Comparison of ENCODE assay signal across 31 mouse cellular contexts in genomic region chr14:8229367-8230019, GRCm38 (mm10). TPM values are rescaled to one million over a fixed set of nuclear protein-coding genes. Genes with fewer than 3 reads are reported as not detected.
A peak's percentile ranks its signal among the peaks of the same experiment; 100 is the strongest.
DNase-seq lines count a peak whose midpoint lies in the region; ATAC-seq and TF ChIP-seq lines count a peak whose summit lies in the region.
"Had no signal": no experiment of that assay in that cellular context is flagged by ENCODE, and none has a peak within 500 bp of the region (broad histone marks: within the 10 kb centered on the region; RNA-seq: fewer than 3 reads in every experiment).

No protein-coding gene starts in this region.

- no peak overlapping the region for H3K9ac ChIP-seq in liver, embryonic 11.5 days (ENCODE audit: low read depth, low read length)
- H3K9ac ChIP-seq in liver, embryonic 12.5 days, result no peak overlapping the region
- H3K9ac ChIP-seq in liver, postnatal 0 days (replicated peaks), result no peak overlapping the region
- H3K9ac ChIP-seq: forebrain, embryonic 15.5 days; hindbrain, embryonic 12.5 days; intestine, embryonic 15.5 days; lung, embryonic 14.5 days; midbrain, embryonic 13.5 days; neural tube, embryonic 15.5 days; stomach, embryonic 15.5 days had no signal

- ATAC-seq in liver, embryonic 11.5 days (replicated peaks; ENCODE audit: low FRiP score), result peak; percentile 55; the same call in 1 of the 2 replicates
- peak; percentile 63; the same call in 1 of the 2 replicates for ATAC-seq in liver, embryonic 12.5 days
- ATAC-seq in liver, postnatal 0 days, result peak; percentile 62
- ATAC-seq: forebrain, embryonic 15.5 days; hindbrain, postnatal 0 days; intestine, embryonic 15.5 days; midbrain, embryonic 13.5 days had no signal

- TF ChIP-seq EP300 in liver, postnatal 0 days (IDR thresholded peaks at IDR 0.05; ENCODE audit: low read depth), result peak; percentile 44; the same call in 1 of the 2 replicates

- H3K4me1 ChIP-seq in liver, embryonic 11.5 days (replicated peaks; ENCODE audit: control insufficient read depth, insufficient read depth, low read length), result peaks cover 3% of the 10 kb centered on the region; the same call in 1 of the 2 replicates
- peaks cover 66% of the 10 kb centered on the region for H3K4me1 ChIP-seq in liver, embryonic 12.5 days
- H3K4me1 ChIP-seq in liver, postnatal 0 days (ENCODE audit: insufficient read depth), result peaks cover 4% of the 10 kb centered on the region; the same call in 1 of the 2 replicates
- H3K4me1 ChIP-seq: forebrain, embryonic 10.5 days; forebrain, embryonic 15.5 days; hindbrain, embryonic 12.5 days; intestine, embryonic 15.5 days; midbrain, embryonic 13.5 days; neural tube, embryonic 15.5 days; stomach, embryonic 15.5 days had no signal

- no peaks in the 10 kb centered on the region for H3K36me3 ChIP-seq in liver, embryonic 11.5 days (ENCODE audit: control insufficient read depth, insufficient read depth, low read length)
- no peaks in the 10 kb centered on the region for H3K36me3 ChIP-seq in liver, embryonic 12.5 days
- H3K36me3 ChIP-seq in liver, postnatal 0 days (replicated peaks; ENCODE audit: insufficient read depth, low read length), result 0 out of 2 replicates have a peak, but pooled peaks cover 9% of the 10 kb centered on the region
- H3K36me3 ChIP-seq: forebrain, embryonic 10.5 days; forebrain, embryonic 15.5 days; hindbrain, embryonic 12.5 days; intestine, embryonic 15.5 days; midbrain, embryonic 13.5 days; neural tube, embryonic 15.5 days had no signal

- no peaks in the 10 kb centered on the region for H3K9me3 ChIP-seq in liver, embryonic 11.5 days (ENCODE audit: control insufficient read depth, low read length)
- no peaks in the 10 kb centered on the region for H3K9me3 ChIP-seq in liver, embryonic 12.5 days (replicated peaks)
- H3K9me3 ChIP-seq in liver, postnatal 0 days (ENCODE audit: low read length), result no peaks in the 10 kb centered on the region
- H3K9me3 ChIP-seq: forebrain, embryonic 10.5 days; forebrain, embryonic 15.5 days; hindbrain, embryonic 12.5 days; intestine, embryonic 15.5 days; megakaryocyte, embryonic 14.5 days; midbrain, embryonic 13.5 days; neural tube, embryonic 15.5 days; stomach, embryonic 15.5 days had no signal

- 73% methylated on average over 9 of the region's 9 CpGs for WGBS in liver, embryonic 11.5 days
- WGBS in liver, embryonic 12.5 days (ENCODE audit: insufficient replicate concordance), result 56% methylated on average over 9 of the region's 9 CpGs
- 67% methylated on average over 9 of the region's 9 CpGs for WGBS in liver, postnatal 0 days (ENCODE audit: insufficient replicate concordance)

- H3K27me3 ChIP-seq in liver, embryonic 11.5 days (replicated peaks; ENCODE audit: control insufficient read depth, insufficient read depth, low read length), result no peaks in the 10 kb centered on the region
- no peaks in the 10 kb centered on the region for H3K27me3 ChIP-seq in liver, embryonic 12.5 days (replicated peaks)
- H3K27me3 ChIP-seq in liver, postnatal 0 days (ENCODE audit: insufficient read depth, low read length), result no peaks in the 10 kb centered on the region
- H3K27me3 ChIP-seq: forebrain, embryonic 15.5 days; hindbrain, embryonic 12.5 days; intestine, embryonic 15.5 days; midbrain, embryonic 13.5 days; neural tube, embryonic 15.5 days; stomach, embryonic 15.5 days had no signal

- no peak overlapping the region for H3K4me2 ChIP-seq in liver, embryonic 11.5 days
- H3K4me2 ChIP-seq in liver, embryonic 12.5 days, result peak overlapping the region; percentile 27; the same call in 1 of the 2 replicates
- H3K4me2 ChIP-seq in liver, postnatal 0 days (ENCODE audit: low read depth, low read length), result 0 out of 2 replicates have a peak overlapping the region, but pooled peaks have one; percentile 2
- H3K4me2 ChIP-seq: forebrain, embryonic 15.5 days; hindbrain, embryonic 12.5 days; intestine, embryonic 15.5 days; lung, embryonic 14.5 days; midbrain, embryonic 13.5 days; neural tube, embryonic 15.5 days; stomach, embryonic 15.5 days had no signal

- H3K27ac ChIP-seq in liver, embryonic 11.5 days (ENCODE audit: low read depth, low read length), result no peak overlapping the region
- H3K27ac ChIP-seq in liver, embryonic 12.5 days, result no peak overlapping the region
- H3K27ac ChIP-seq in liver, postnatal 0 days (ENCODE audit: low read depth), result no peak overlapping the region
- H3K27ac ChIP-seq: forebrain, embryonic 10.5 days; forebrain, embryonic 15.5 days; hindbrain, embryonic 12.5 days; hindbrain, postnatal 0 days; intestine, embryonic 15.5 days; midbrain, embryonic 13.5 days; neural tube, embryonic 15.5 days; stomach, embryonic 15.5 days had no signal

- no peak for TF ChIP-seq CTCF in liver, postnatal 0 days (IDR thresholded peaks at IDR 0.05; ENCODE audit: low read depth)

- peak; percentile 12 for DNase-seq in liver, embryonic 11.5 days (ENCODE audit: low spot score)
- no peak for DNase-seq in liver
- DNase-seq in liver, postnatal 0 days, result peak; percentile 10
- no peak for DNase-seq in thymus, postnatal 0 days (ENCODE audit: low spot score)
- DNase-seq in adrenal gland, postnatal 36 days, result no peak
- no peak for DNase-seq in gastrocnemius, postnatal 25 days
- DNase-seq: adrenal gland, postnatal 25 days; cerebellum, adult 8-10 months; cerebellum, postnatal 25 days; heart, postnatal 36 days; kidney, adult 2 months; kidney, postnatal 4 days; left cerebral cortex, postnatal 4 days; lung, embryonic 14.5 days; retina, postnatal 1 day; right cerebral cortex, postnatal 14 days; thymus, postnatal 14 days had no signal

- no peak overlapping the region for H3K4me3 ChIP-seq in liver, embryonic 11.5 days (ENCODE audit: low read depth, low read length)
- no peak overlapping the region for H3K4me3 ChIP-seq in liver, embryonic 12.5 days
- no peak overlapping the region for H3K4me3 ChIP-seq in liver, postnatal 0 days (ENCODE audit: low read depth, low read length)
- H3K4me3 ChIP-seq: forebrain, embryonic 10.5 days; forebrain, embryonic 15.5 days; hindbrain, embryonic 12.5 days; intestine, embryonic 15.5 days; megakaryocyte, embryonic 14.5 days; midbrain, embryonic 13.5 days; neural tube, embryonic 15.5 days; stomach, embryonic 15.5 days had no signal

RNA-seq across cellular contexts. Expression of gene Kctd6, which starts 15.6 kb away (rescaled TPM):
- 9.0 and 10.6 TPM in 2 replicates for polyA plus RNA-seq in liver, embryonic 11.5 days (2014; fragmentation: Nextera tagmentation; extraction: Ambion mirVana)
- polyA plus RNA-seq in liver, embryonic 12.5 days (2016; fragmentation: Nextera tagmentation; extraction: Ambion mirVana), result 7.8 and 8.6 TPM in 2 replicates
- 9.7 and 10.0 TPM in 2 replicates for polyA plus RNA-seq in liver, postnatal 0 days (2015; fragmentation: Nextera tagmentation; extraction: Ambion mirVana)
- polyA plus RNA-seq in thymus, postnatal 0 days (2015; fragmentation: Nextera tagmentation; extraction: Ambion mirVana), result 10.2 and 12.6 TPM in 2 replicates
- 10 to 100 TPM; 14.3 to 15.2 TPM for total RNA-seq in adrenal gland, postnatal 36 days (2021)
- total RNA-seq in gastrocnemius, postnatal 25 days (2021), result 1 to 10 TPM; 5.7 to 6.8 TPM

RNA-seq across cellular contexts. Expression of gene Acox2, which starts 29.7 kb away (rescaled TPM):
- 1.0 and 1.2 TPM in 2 replicates for polyA plus RNA-seq in liver, embryonic 11.5 days (2014; fragmentation: Nextera tagmentation; extraction: Ambion mirVana)
- polyA plus RNA-seq in liver, embryonic 12.5 days (2016; fragmentation: Nextera tagmentation; extraction: Ambion mirVana), result 2.8 and 3.5 TPM in 2 replicates
- polyA plus RNA-seq in liver, postnatal 0 days (2015; fragmentation: Nextera tagmentation; extraction: Ambion mirVana), result 64.9 and 66.7 TPM in 2 replicates
- 0.71 and 0.75 TPM in 2 replicates for polyA plus RNA-seq in thymus, postnatal 0 days (2015; fragmentation: Nextera tagmentation; extraction: Ambion mirVana)
- under 1 TPM; 0.50 to 0.92 TPM for total RNA-seq in adrenal gland, postnatal 36 days (2021)
- under 1 TPM in 1 of 2 experiments, not detected in 1; 0.35 TPM for total RNA-seq in gastrocnemius, postnatal 25 days (2021)
- total RNA-seq: hindbrain, postnatal 0 days; layer of hippocampus, adult 8-10 months had no signal
- polyA plus RNA-seq: brain, embryonic 14.5 days; embryonic facial prominence, embryonic 11.5 days; forebrain, embryonic 10.5 days; forebrain, embryonic 15.5 days; heart, embryonic 14.5 days; midbrain, embryonic 13.5 days; neural tube, embryonic 15.5 days had no signal

RNA-seq across cellular contexts. Expression of gene Pdhb, which starts 56.7 kb away (rescaled TPM):
- polyA plus RNA-seq in liver, embryonic 11.5 days (2014; fragmentation: Nextera tagmentation; extraction: Ambion mirVana), result 196 and 210 TPM in 2 replicates
- polyA plus RNA-seq in liver, embryonic 12.5 days (2016; fragmentation: Nextera tagmentation; extraction: Ambion mirVana), result 138 and 139 TPM in 2 replicates
- polyA plus RNA-seq in liver, postnatal 0 days (2015; fragmentation: Nextera tagmentation; extraction: Ambion mirVana), result 119 and 125 TPM in 2 replicates
- 227 and 232 TPM in 2 replicates for polyA plus RNA-seq in thymus, postnatal 0 days (2015; fragmentation: Nextera tagmentation; extraction: Ambion mirVana)
- 100 to 1,000 TPM; 349 to 451 TPM for total RNA-seq in adrenal gland, postnatal 36 days (2021)
- 100 to 1,000 TPM; 353 to 354 TPM for total RNA-seq in gastrocnemius, postnatal 25 days (2021)

Comparison
In these comparisons a context has a peak if more than half of its experiments do, and no peak if none do; other contexts are left out.
1. DNase-seq: peak in liver, embryonic 11.5 days (single experiment) and liver, postnatal 0 days (single experiment); none in liver (single experiment), thymus, postnatal 0 days (single experiment), adrenal gland, postnatal 36 days (0 of 2) and gastrocnemius, postnatal 25 days (single experiment).
2. RNA of gene Acox2, which starts 29.7 kb away (polyA plus RNA-seq): 64.9 to 66.7 TPM in liver, postnatal 0 days; 2.8 to 3.5 TPM in liver, embryonic 12.5 days, 1.0 to 1.2 TPM in liver, embryonic 11.5 days and 0.71 to 0.75 TPM in thymus, postnatal 0 days; every median in the first group is over 10 times any median in the second.
3. Peak in every context shown above with its lines, with median percentiles within 50 percentile points of each other: ATAC-seq.